Mouse (Mus musculus) T-cell, adult 2 months (primary cell): ENCODE results near the gene Rpusd1.

ENCODE experiments used
- DNase-seq: peaks from one replicate; pipeline ENCODE4 v3.0.0; 2022; ENCODE audit warnings: low spot score

Rpusd1 gene

GRCm38 (mm10) chr17:25727265-25728008, at the start of gene Rpusd1, which contains the start of gene Chtf18:
TSS of gene Rpusd1 (plus strand) at chr17:25727670.
TSS of gene Chtf18 (minus strand) at chr17:25727419.
- DNase-seq, result peak; percentile 98

GRCm38 (mm10) chr17:25677969-25678368, 49.5 kb upstream of the Rpusd1 start:
- DNase-seq, result no peak

- DNase-seq, result no peak
Measured at GRCm38 (mm10) chr17:25679818-25680217, 47.7 kb upstream of the Rpusd1 start.

- DNase-seq, result no peak
Measured at GRCm38 (mm10) chr17:25681636-25682035, 45.8 kb upstream of the Rpusd1 start.

- no peak for DNase-seq
Measured at GRCm38 (mm10) chr17:25686323-25686722, 41.1 kb upstream of the Rpusd1 start.

- no peak for DNase-seq
Measured at GRCm38 (mm10) chr17:25688922-25689321, 38.5 kb upstream of the Rpusd1 start.

GRCm38 (mm10) chr17:25696263-25696662, 31.2 kb upstream of the Rpusd1 start:
- DNase-seq, result no peak

- DNase-seq, result peak; percentile 58
Measured at GRCm38 (mm10) chr17:25698446-25698845, 29.0 kb upstream of the Rpusd1 start.

- DNase-seq, result no peak
Measured at GRCm38 (mm10) chr17:25700863-25701496, 26.5 kb upstream of the Rpusd1 start.

GRCm38 (mm10) chr17:25709994-25710393, 17.5 kb upstream of the Rpusd1 start:
- DNase-seq, result no peak

GRCm38 (mm10) chr17:25711136-25711535, 16.3 kb upstream of the Rpusd1 start:
- no peak for DNase-seq

- DNase-seq, result no peak
Measured at GRCm38 (mm10) chr17:25715627-25716026, 11.8 kb upstream of the Rpusd1 start.

- no peak for DNase-seq
Measured at GRCm38 (mm10) chr17:25716130-25716529, 11.3 kb upstream of the Rpusd1 start.

GRCm38 (mm10) chr17:25716711-25717637, 10.5 kb upstream of the Rpusd1 start, which contains the start of gene Gng13:
TSS of gene Gng13 (plus strand) at chr17:25717171.
- no peak for DNase-seq

- no peak for DNase-seq
Measured at GRCm38 (mm10) chr17:25717691-25718090, 9.8 kb upstream of the Rpusd1 start.

GRCm38 (mm10) chr17:25721476-25721875, 6.0 kb upstream of the Rpusd1 start:
- DNase-seq, result no peak

GRCm38 (mm10) chr17:25723470-25723869, 4.0 kb upstream of the Rpusd1 start:
- no peak for DNase-seq

- no peak for DNase-seq
Measured at GRCm38 (mm10) chr17:25723919-25724318, 3.6 kb upstream of the Rpusd1 start.

- no peak for DNase-seq
Measured at GRCm38 (mm10) chr17:25725264-25725663, 2.2 kb upstream of the Rpusd1 start.

- DNase-seq, result no peak
Measured at GRCm38 (mm10) chr17:25728009-25728270, 470 bp downstream of the Rpusd1 start.

GRCm38 (mm10) chr17:25732082-25732481, 4.6 kb downstream of the Rpusd1 start:
- DNase-seq, result peak; percentile 72

GRCm38 (mm10) chr17:25735246-25735645, 7.8 kb downstream of the Rpusd1 start:
- no peak for DNase-seq

GRCm38 (mm10) chr17:25735745-25736144, 8.3 kb downstream of the Rpusd1 start, which contains the start of gene Mslnl:
TSS of gene Mslnl (plus strand) at chr17:25736042.
- DNase-seq, result no peak
